Mouse (Mus musculus): ENCODE measurements around the gene Masp2. TPM values are rescaled to one million over a fixed set of nuclear protein-coding genes. Genes with fewer than 3 reads are reported as not detected.

The Masp2 gene
- total and polyA plus RNA-seq, 3 experiments: 0.11 to 0.85 (median 0.21) TPM

DNA sequence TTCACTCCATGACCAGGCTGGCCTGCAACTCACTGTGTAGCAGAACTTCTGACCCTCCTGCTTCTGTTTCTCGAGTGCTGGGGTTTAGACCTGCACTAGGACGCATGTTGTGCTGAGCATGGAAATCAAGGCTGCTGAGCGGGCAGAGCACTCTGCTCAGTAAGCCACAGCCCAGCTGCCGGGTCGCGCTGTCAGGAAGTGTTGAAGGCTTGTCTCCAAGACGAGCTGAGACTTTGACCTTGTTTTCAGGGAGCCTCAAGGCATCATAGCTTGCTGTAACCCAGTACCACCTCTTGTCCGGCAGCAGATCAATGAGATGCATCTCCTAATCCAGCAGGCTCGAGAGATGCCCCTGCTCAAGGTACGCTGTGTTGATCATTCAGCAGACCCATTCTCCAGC, 32.2 kb upstream of the Masp2 start:
- DNase-seq (ENCODE audit: extremely low read depth): no peak
- Histone ChIP-seq H3K4me3 (replicated peaks in 1 of 3; ENCODE audit: low read depth in 2 of 3, low read length in 2 of 3, poor library complexity in 1 of 3) (no peak overlapping the region), H3K4me1 (ENCODE audit: control insufficient read depth in 1 of 2, insufficient read depth in 2 of 2) (no peaks in the 10 kb centered on the region), H3K27ac (ENCODE audit: insufficient read depth, low read depth) (no peak overlapping the region), H3K79me2 (replicated peaks; ENCODE audit: control insufficient read depth, extremely low read depth, insufficient read depth, poor library complexity, severe bottlenecking) (no peaks in the 10 kb centered on the region), H3K4me2 (ENCODE audit: insufficient read depth, low read depth, poor library complexity, severe bottlenecking) (no peak overlapping the region), H3K27me3 (replicated peaks) (no peaks in the 10 kb centered on the region), H3K9ac (ENCODE audit: insufficient read depth, low read depth) (no peak overlapping the region), H3K36me3 (replicated peaks in 1 of 2; ENCODE audit: control insufficient read depth in 1 of 2, insufficient read depth in 1 of 2, low read length in 1 of 2) (peaks cover 81 to 95% of the 10 kb centered on the region in 2 experiments), H3K9me3 (replicated peaks; ENCODE audit: low read length) (no peaks in the 10 kb centered on the region)
- dilution Hi-C loops (cut with MboI; ENCODE audit: extremely low pct_ligation_motif_present, extremely low pct_unique_long_range_greater_than_20kb, low sequenced_read_pairs): no loop called here
- TF ChIP-seq USF2 (conservative IDR thresholded peaks at IDR 0.05; ENCODE audit: low read depth, low read length) (no peak), RAD21 (IDR thresholded peaks at IDR 0.05; ENCODE audit: low read depth, low read length) (no peak), JUN (IDR thresholded peaks at IDR 0.05; ENCODE audit: insufficient read depth, low read depth, low read length) (no peak), JUND (conservative IDR thresholded peaks at IDR 0.05; ENCODE audit: low read depth, low read length) (no peak), UBTF (IDR thresholded peaks at IDR 0.05; ENCODE audit: low read depth, low read length) (no peak), SMC3 (IDR thresholded peaks at IDR 0.05; ENCODE audit: low read depth, low read length) (no peak), ZC3H11A (IDR thresholded peaks at IDR 0.05; ENCODE audit: low read depth, low read length) (no peak), NELFE (IDR thresholded peaks at IDR 0.05; ENCODE audit: low read depth, low read length) (no peak), MAFK (IDR thresholded peaks at IDR 0.05; ENCODE audit: insufficient replicate concordance, low read length) (no peak), MAX (IDR thresholded peaks at IDR 0.05; ENCODE audit: low read length) (no peak), EP300 (IDR thresholded peaks at IDR 0.05; ENCODE audit: low read length) (no peak), BHLHE40 (IDR thresholded peaks at IDR 0.05; ENCODE audit: low read depth, low read length) (no peak), TBP (conservative IDR thresholded peaks at IDR 0.05; ENCODE audit: low read depth, low read length) (no peak)
- in situ Hi-C loops (cut with MboI; ENCODE audit: low pct_ligation_motif_present, low pct_unique_long_range_greater_than_20kb, low sequenced_read_pairs): no loop called here

DNA sequence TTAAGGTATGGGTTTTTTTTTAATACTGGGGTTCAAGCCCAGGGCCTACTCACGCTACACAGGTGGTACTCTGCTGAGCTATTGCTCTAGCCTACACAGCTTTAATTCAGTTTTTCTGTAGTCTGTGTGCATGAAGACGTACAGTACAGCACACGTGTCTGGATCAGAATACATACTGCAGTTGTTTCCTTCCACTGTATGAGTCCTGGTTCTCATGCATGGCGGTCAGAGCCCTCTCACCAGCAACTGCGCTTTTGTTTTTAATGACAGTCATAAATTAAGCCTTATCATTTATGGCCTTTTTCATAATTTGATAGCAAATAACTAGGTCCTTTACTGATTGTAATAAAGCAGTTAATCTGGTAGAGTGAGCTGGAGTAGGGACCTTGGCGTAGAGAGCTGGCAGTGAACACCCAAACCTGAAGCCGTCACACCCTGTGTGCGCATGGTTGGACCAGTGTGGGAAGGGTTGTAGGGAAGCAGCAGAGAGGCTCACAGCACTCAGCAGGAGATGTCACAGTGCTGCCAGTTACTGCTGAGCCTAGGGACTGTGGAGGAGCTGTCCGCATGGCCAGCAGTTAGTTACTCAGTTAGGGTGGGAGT, 31.6 kb upstream of the Masp2 start:
- TF ChIP-seq E2F4 (IDR thresholded peaks at IDR 0.05; ENCODE audit: insufficient replicate concordance, low read depth, low read length) (no peak), UBTF (IDR thresholded peaks at IDR 0.05; ENCODE audit: low read depth, low read length) (no peak), CHD1 (IDR thresholded peaks at IDR 0.05; ENCODE audit: low read depth, low read length) (no peak), KAT2A (IDR thresholded peaks at IDR 0.05; ENCODE audit: insufficient replicate concordance, low read length) (no peak), JUN (IDR thresholded peaks at IDR 0.05; ENCODE audit: insufficient read depth, low read depth, low read length) (no peak)
- peaks cover 82 to 96% of the 10 kb centered on the region in 2 experiments for H3K36me3 ChIP-seq (replicated peaks in 1 of 2; ENCODE audit: control insufficient read depth in 1 of 2, insufficient read depth in 1 of 2, low read length in 1 of 2)

More for the DNA sequence above, 31.6 kb upstream of the Masp2 start:
- H3K9ac ChIP-seq (ENCODE audit: insufficient read depth, low read depth): no peak overlapping the region
- no peaks in the 10 kb centered on the region for H3K79me2 ChIP-seq (replicated peaks; ENCODE audit: control insufficient read depth, extremely low read depth, insufficient read depth, poor library complexity, severe bottlenecking)
- no peak overlapping the region for H3K27ac ChIP-seq (ENCODE audit: insufficient read depth, low read depth)
- in situ Hi-C loops (cut with MboI; ENCODE audit: low pct_ligation_motif_present, low pct_unique_long_range_greater_than_20kb, low sequenced_read_pairs): no loop called here
- dilution Hi-C loops (cut with MboI; ENCODE audit: extremely low pct_ligation_motif_present, extremely low pct_unique_long_range_greater_than_20kb, low sequenced_read_pairs): no loop called here
- no peak overlapping the region for H3K4me3 ChIP-seq (replicated peaks in 1 of 3; ENCODE audit: low read depth in 2 of 3, low read length in 2 of 3, poor library complexity in 1 of 3)
- H3K4me2 ChIP-seq (ENCODE audit: insufficient read depth, low read depth, poor library complexity, severe bottlenecking): no peak overlapping the region
- H3K4me1 ChIP-seq (ENCODE audit: control insufficient read depth in 1 of 2, insufficient read depth in 2 of 2): no peaks in the 10 kb centered on the region
- DNase-seq (ENCODE audit: extremely low read depth): no peak
- no peaks in the 10 kb centered on the region for H3K27me3 ChIP-seq (replicated peaks)
- H3K9me3 ChIP-seq (replicated peaks; ENCODE audit: low read length): no peaks in the 10 kb centered on the region
